Mouse (Mus musculus) forebrain, embryonic 14.5 days (tissue): Measurements from ENCODE around the gene Hsdl2. TPM values are rescaled to one million over a fixed set of nuclear protein-coding genes. Genes with fewer than 3 reads are reported as not detected.

Experiments
- ATAC-seq: fragments of 200-750 bp; cut with Nextera tagmentation; 2 replicates; pipeline ENCODE4 v1.8.0; 2017; ENCODE audit warnings: mild to moderate bottlenecking, moderate library complexity
- DNase-seq: peaks from one replicate; pipeline ENCODE4 v3.0.0-alpha.2; 2015; ENCODE audit warnings: low spot score
- H3K27ac ChIP-seq: fragments of 300-500 bp; sonication (generic); 2 replicates; pipeline ENCODE4 v1.5.1; 2014; ENCODE audit warnings: low read depth, mild to moderate bottlenecking, control low read depth, low read length, moderate library complexity
- H3K27me3 ChIP-seq: fragments of 300-500 bp; sonication (generic); replicated peaks from 2 replicates; pipeline ENCODE4 v1.6.1; 2014; ENCODE audit warnings: low read length, control low read depth, mixed read lengths; ENCODE audit not compliant: control insufficient read depth, insufficient read depth
- H3K36me3 ChIP-seq: fragments of 300-500 bp; sonication (generic); 2 replicates; pipeline ENCODE4 v1.6.1; 2014; ENCODE audit warnings: low read length, control low read depth; ENCODE audit not compliant: control insufficient read depth, insufficient read depth
- H3K4me1 ChIP-seq: fragments of 300-500 bp; sonication (generic); 2 replicates; pipeline ENCODE4 v1.6.1; 2014; ENCODE audit warnings: antibody characterized with exemption, low read length, control low read depth; ENCODE audit not compliant: control insufficient read depth, insufficient read depth
- H3K4me2 ChIP-seq: fragments of 300-500 bp; sonication (generic); 2 replicates; pipeline ENCODE4 v1.6.1; 2014; ENCODE audit warnings: mild to moderate bottlenecking, control low read depth, low read length
- H3K4me3 ChIP-seq: fragments of 300-500 bp; sonication (generic); 2 replicates; pipeline ENCODE4 v1.5.1; 2014; ENCODE audit warnings: low read depth, low read length, control low read depth
- H3K9ac ChIP-seq: fragments of 300-500 bp; sonication (generic); 2 replicates; pipeline ENCODE4 v1.6.1; 2014; ENCODE audit warnings: mild to moderate bottlenecking, low read length, control low read depth, moderate library complexity
- H3K9me3 ChIP-seq: fragments of 300-500 bp; sonication (generic); replicated peaks from 2 replicates; pipeline ENCODE4 v1.6.1; 2016; ENCODE audit warnings: low read length, control low read depth, mixed read lengths; ENCODE audit not compliant: control insufficient read depth
- WGBS: fragments of 180-500 bp; shearing (Covaris S2); extraction: QIAGEN DNeasy Blood & Tissue Kit; methylation state at CpG from one replicate; pipeline ENCODE4 v1.1.7; 2014; 5-methylcytosine and 5-hydroxymethylcytosine counted together
- polyA plus RNA-seq: library from polyadenylated mRNA; unstranded; fragments of >200 nt; fragmentation: Nextera tagmentation; extraction: Ambion mirVana; gene quantifications from 2 replicates; pipeline ENCODE4 v1.2.1, GENCODE M21; 2014

Gene Hsdl2
- polyA plus RNA-seq, 1 experiment from 2014 or later, result 18.6 TPM

GRCm38 (mm10) chr4:59548011-59548559 lies 33.3 kb upstream of the Hsdl2 start:
- 0 out of 2 replicates have a peak, but pooled peaks cover 3% of the 10 kb centered on the region for H3K27me3 ChIP-seq
- ATAC-seq, result no peak
- peak overlapping the region; percentile 83 for H3K4me3 ChIP-seq
- H3K36me3 ChIP-seq, result no peaks in the 10 kb centered on the region
- peak overlapping the region; percentile 85 for H3K9ac ChIP-seq
- no peaks in the 10 kb centered on the region for H3K9me3 ChIP-seq
- 7% methylated on average over 18 of the region's 18 CpGs for WGBS
- peak overlapping the region; percentile 81 for H3K4me2 ChIP-seq
- DNase-seq, result peak; percentile 45
- H3K27ac ChIP-seq, result peak overlapping the region; percentile 86; the same call in 1 of the 2 replicates
- peaks cover 8% of the 10 kb centered on the region for H3K4me1 ChIP-seq

DNA sequence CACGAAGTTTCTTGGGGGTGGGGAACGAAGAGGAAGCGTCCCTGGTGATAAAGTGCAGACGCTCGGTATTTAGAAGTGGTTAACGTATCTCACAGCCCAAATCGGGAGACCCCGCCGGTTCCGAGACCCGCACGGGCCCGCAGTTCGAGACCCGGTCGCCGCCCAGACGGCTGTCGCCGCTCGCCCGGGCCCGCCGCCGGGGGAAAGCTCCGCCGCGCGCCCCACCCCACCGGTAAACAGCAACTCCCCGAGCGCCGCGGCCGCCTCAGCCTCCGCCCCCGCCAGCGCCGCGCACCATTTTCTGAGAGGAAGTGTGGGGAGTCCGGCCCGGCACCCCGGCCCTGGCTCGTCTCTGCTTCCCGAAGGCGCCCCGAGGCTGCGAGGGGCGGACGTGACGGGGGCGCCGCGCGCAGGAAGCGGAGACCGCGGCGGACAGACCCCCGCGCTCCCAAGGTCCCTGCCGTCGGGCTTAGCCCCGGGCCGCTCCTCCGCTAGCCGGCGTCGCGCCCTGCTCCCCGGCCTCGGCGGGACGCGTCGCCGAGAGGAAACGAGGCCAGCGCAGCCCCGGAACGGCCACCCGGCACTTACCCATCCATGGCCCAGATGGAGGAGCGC lies 32.7 kb upstream of the Hsdl2 start:
- Histone ChIP-seq H3K9ac (peak overlapping the region; percentile 85), H3K27ac (peak overlapping the region; percentile 86), H3K27me3 (0 out of 2 replicates have a peak, but pooled peaks cover 3% of the 10 kb centered on the region), H3K36me3 (no peaks in the 10 kb centered on the region), H3K9me3 (no peaks in the 10 kb centered on the region), H3K4me1 (peaks cover 8% of the 10 kb centered on the region), H3K4me3 (peak overlapping the region; percentile 83), H3K4me2 (peak overlapping the region; percentile 81)
- peak; percentile 52 for DNase-seq
- under 1% methylated on average over 82 of the region's 83 CpGs for WGBS
- ATAC-seq, result peak; percentile 87; the same call in 1 of the 2 replicates

DNA sequence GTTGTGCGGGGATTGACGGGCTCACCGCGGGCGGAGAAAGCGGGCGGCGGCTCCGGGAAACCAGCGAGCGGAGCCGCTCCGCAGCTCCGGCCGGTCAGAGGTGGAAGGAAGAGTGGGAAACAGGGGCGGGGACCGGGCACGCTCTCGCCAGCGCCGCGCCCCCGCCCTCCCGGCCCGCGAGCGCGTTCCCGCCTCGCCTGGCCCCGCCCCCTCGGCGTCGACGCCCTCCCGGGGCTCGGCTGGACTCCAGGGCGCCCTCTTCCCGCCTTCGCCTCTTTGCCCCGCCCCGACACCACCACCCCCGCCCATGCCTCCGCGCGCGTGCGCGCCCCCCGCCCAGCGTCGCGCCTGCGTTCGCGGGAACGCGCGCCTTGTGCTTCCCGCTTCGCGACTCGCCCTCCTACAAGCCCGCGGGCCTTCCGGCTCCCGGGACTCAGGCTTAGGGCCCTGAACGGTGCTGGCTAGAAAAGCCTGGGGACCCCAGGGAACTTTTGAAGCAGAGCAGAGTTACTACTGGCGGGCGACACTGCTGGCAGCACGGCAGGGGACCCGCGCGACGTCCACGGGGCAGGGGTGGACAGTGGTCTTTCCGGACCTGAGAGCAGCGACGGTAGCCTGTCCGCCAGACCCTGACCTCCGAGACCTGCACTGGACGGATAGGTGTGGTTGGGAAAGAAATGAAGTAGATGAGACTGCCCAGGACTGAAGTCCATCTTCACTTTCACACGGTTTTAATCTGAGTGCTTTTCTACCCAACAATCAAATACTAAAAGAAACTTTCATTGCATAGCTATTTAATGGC lies 32.0 kb upstream of the Hsdl2 start, which contains the start of gene Ptbp3:
Gene Ptbp3 (minus strand): TSS at position 190 of the 802 bp plus-strand sequence.
- H3K4me3 ChIP-seq, result peak within 1 kb of the TSS; percentile 83
- H3K4me1 ChIP-seq, result peaks cover 8% of the 10 kb centered on the region
- no peaks in the 10 kb centered on the region for H3K9me3 ChIP-seq
- no peaks in the 10 kb centered on the region for H3K36me3 ChIP-seq
- peak within 1 kb of the TSS; percentile 85 for H3K9ac ChIP-seq
- peak within 1 kb of the TSS; percentile 86 for H3K27ac ChIP-seq
- under 1% methylated on average over 66 of the region's 83 CpGs for WGBS
- peak within 1 kb of the TSS; percentile 81 for H3K4me2 ChIP-seq
- ATAC-seq (peak; percentile 90), DNase-seq (peak; percentile 94)
- 0 out of 2 replicates have a peak, but pooled peaks cover 3% of the 10 kb centered on the region for H3K27me3 ChIP-seq

DNA sequence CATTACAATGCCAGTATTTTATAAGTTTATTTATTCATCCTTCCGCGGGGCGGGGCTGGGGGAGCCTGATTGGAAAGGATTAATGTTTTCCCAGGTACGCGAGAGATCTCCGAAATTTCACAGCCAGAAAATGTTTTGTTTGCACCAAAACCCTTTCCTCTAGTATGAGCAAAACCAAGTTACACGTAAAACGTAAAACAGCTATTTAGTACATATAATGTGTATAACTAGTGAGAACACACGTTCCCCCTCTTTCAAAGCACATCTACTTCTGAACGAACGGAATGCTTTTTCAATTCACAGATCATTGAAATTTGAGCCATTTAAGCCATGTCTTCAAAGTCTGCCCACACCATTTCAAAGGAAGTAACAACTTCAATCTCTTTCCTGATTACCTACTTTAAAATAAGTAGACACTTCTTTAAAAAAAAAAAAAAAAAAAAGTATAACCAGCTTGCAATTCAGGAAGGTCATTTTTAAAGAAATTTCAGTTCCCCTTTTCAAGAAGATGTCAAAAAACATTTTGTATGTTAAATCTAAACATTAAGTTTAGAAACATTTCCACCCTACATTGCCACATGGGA lies 31.3 kb upstream of the Hsdl2 start:
- Histone ChIP-seq H3K4me2 (peak overlapping the region; percentile 81), H3K36me3 (no peaks in the 10 kb centered on the region), H3K27me3 (0 out of 2 replicates have a peak, but pooled peaks cover 3% of the 10 kb centered on the region), H3K9ac (peak overlapping the region; percentile 74), H3K27ac (no peak overlapping the region), H3K9me3 (no peaks in the 10 kb centered on the region), H3K4me3 (peak overlapping the region; percentile 83), H3K4me1 (peaks cover 8% of the 10 kb centered on the region)
- WGBS, result 17% methylated on average over 11 of the region's 11 CpGs
- DNase-seq (peak; percentile 10), ATAC-seq (no peak)

GRCm38 (mm10) chr4:59551901-59552300 lies 29.5 kb upstream of the Hsdl2 start:
- H3K9me3 ChIP-seq, result no peaks in the 10 kb centered on the region
- no peak overlapping the region for H3K4me2 ChIP-seq
- no peak overlapping the region for H3K4me3 ChIP-seq
- DNase-seq, result no peak
- H3K27ac ChIP-seq, result no peak overlapping the region
- WGBS, result 84% methylated on average over 1 of the region's 1 CpGs
- H3K36me3 ChIP-seq, result no peaks in the 10 kb centered on the region
- no peak for ATAC-seq
- peaks cover 8% of the 10 kb centered on the region for H3K4me1 ChIP-seq
- no peak overlapping the region for H3K9ac ChIP-seq
- H3K27me3 ChIP-seq, result 0 out of 2 replicates have a peak, but pooled peaks cover 3% of the 10 kb centered on the region

- H3K4me2 ChIP-seq, result no peak overlapping the region
- ATAC-seq (no peak), DNase-seq (no peak)
- no peaks in the 10 kb centered on the region for H3K36me3 ChIP-seq
- H3K27me3 ChIP-seq, result no peaks in the 10 kb centered on the region
- 93% methylated on average over 5 of the region's 5 CpGs for WGBS
- no peaks in the 10 kb centered on the region for H3K9me3 ChIP-seq
- peaks cover 5% of the 10 kb centered on the region for H3K4me1 ChIP-seq
- no peak overlapping the region for H3K4me3 ChIP-seq
- H3K9ac ChIP-seq, result no peak overlapping the region
- H3K27ac ChIP-seq, result no peak overlapping the region
Measured at GRCm38 (mm10) chr4:59552835-59553234, 28.5 kb upstream of the Hsdl2 start.

DNA sequence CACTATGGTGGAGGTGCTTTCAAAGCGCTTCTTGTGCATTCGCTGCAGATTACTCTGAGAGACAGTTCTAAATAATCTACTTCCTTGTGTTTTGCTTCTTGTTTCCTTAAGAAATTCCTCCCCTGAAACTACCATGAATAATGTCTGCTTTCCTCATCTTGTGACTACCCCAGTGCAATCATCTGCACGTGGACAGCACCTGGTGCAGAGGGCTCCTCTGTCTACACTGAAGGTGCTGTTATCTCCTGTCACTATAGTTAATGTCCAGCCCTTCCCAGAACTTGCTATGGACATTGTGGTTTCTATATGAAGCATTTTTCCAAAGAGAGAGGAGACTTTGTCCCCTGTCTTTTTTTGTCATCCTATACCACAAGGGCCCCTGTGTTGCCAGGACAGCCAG lies 27.8 kb upstream of the Hsdl2 start:
- Histone ChIP-seq H3K9me3 (no peaks in the 10 kb centered on the region), H3K4me2 (no peak overlapping the region), H3K27ac (no peak overlapping the region), H3K4me1 (peaks cover 5% of the 10 kb centered on the region; the same call in 1 of the 2 replicates), H3K4me3 (no peak overlapping the region), H3K36me3 (no peaks in the 10 kb centered on the region), H3K27me3 (no peaks in the 10 kb centered on the region), H3K9ac (no peak overlapping the region)
- ATAC-seq (no peak), DNase-seq (no peak)
- whole genome bisulfite sequencing, result 80% methylated on average over 3 of the region's 3 CpGs

DNA sequence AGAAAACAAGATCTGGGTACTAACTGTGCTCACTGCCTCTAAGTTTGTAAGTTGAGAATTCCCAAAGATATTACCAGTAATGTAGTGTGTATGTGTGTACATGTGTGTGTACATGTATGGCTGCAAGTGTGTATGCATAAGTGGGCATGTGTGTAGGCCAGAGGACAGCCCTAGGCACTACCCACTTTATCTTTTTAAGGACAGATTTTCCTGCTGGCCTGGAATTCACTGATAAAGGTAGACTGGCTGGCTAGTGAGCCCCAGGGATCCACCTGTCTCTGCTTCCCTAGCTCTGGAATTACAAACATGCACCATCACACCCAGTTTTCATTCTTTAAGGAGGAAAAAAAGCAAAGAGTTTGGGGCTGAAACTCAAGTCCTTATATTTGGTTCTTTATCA lies 26.2 kb upstream of the Hsdl2 start:
- no peak overlapping the region for H3K27ac ChIP-seq
- ATAC-seq (no peak), DNase-seq (no peak)
- no peaks in the 10 kb centered on the region for H3K9me3 ChIP-seq
- H3K4me1 ChIP-seq, result no peaks in the 10 kb centered on the region
- no peak overlapping the region for H3K4me3 ChIP-seq
- no peak overlapping the region for H3K9ac ChIP-seq
- H3K36me3 ChIP-seq, result no peaks in the 10 kb centered on the region
- no peaks in the 10 kb centered on the region for H3K27me3 ChIP-seq
- H3K4me2 ChIP-seq, result no peak overlapping the region
